Mouse (Mus musculus) neural tube, embryonic 11.5 days (tissue): Measurements from ENCODE around the gene 0610030E20Rik. TPM values are rescaled to one million over a fixed set of nuclear protein-coding genes. Genes with fewer than 3 reads are reported as not detected.

Experiments
- ATAC-seq: fragments of 200-750 bp; cut with Nextera tagmentation; 2 replicates; pipeline ENCODE4 v1.8.0; 2017; ENCODE audit warnings: moderate number of reproducible peaks, mild to moderate bottlenecking, moderate TSS enrichment, moderate library complexity; ENCODE audit not compliant: insufficient read depth, low FRiP score, low TSS enrichment
- DNase-seq: peaks from one replicate; pipeline ENCODE4 v3.0.0-alpha.2; 2015; ENCODE audit warnings: low spot score
- H3K27ac ChIP-seq: fragments of 300-500 bp; sonication (generic); 2 replicates; pipeline ENCODE4 v1.5.1; 2014; ENCODE audit warnings: low read depth, mild to moderate bottlenecking, low read length
- H3K27me3 ChIP-seq: fragments of 300-500 bp; sonication (generic); 2 replicates; pipeline ENCODE4 v1.6.1; 2014; ENCODE audit warnings: mild to moderate bottlenecking, low read length, mixed read lengths; ENCODE audit not compliant: control insufficient read depth, insufficient read depth
- H3K36me3 ChIP-seq: fragments of 300-500 bp; sonication (generic); 2 replicates; pipeline ENCODE4 v1.6.1; 2014; ENCODE audit warnings: mild to moderate bottlenecking, low read length, moderate library complexity, mixed read lengths; ENCODE audit not compliant: control insufficient read depth, insufficient read depth
- H3K4me1 ChIP-seq: fragments of 300-500 bp; sonication (generic); 2 replicates; pipeline ENCODE4 v1.6.1; 2014; ENCODE audit warnings: low read length, mixed read lengths; ENCODE audit not compliant: control insufficient read depth, insufficient read depth
- H3K4me2 ChIP-seq: fragments of 300-500 bp; sonication (generic); 2 replicates; pipeline ENCODE4 v1.6.1; 2014; ENCODE audit warnings: low read depth, mild to moderate bottlenecking, moderate library complexity
- H3K4me3 ChIP-seq: fragments of 300-500 bp; sonication (generic); 2 replicates; pipeline ENCODE4 v1.5.1; 2014; ENCODE audit warnings: low read depth, low read length
- H3K9ac ChIP-seq: fragments of 300-500 bp; sonication (generic); 2 replicates; pipeline ENCODE4 v1.6.1; 2014; ENCODE audit warnings: mild to moderate bottlenecking, low read length
- H3K9me3 ChIP-seq: fragments of 300-500 bp; sonication (generic); 2 replicates; pipeline ENCODE4 v1.6.1; 2016; ENCODE audit warnings: low read length; ENCODE audit not compliant: control insufficient read depth
- WGBS: fragments of 180-500 bp; shearing (Covaris S2); extraction: QIAGEN DNeasy Blood & Tissue Kit; methylation state at CpG from one replicate; pipeline ENCODE4 v1.1.7; 2014; 5-methylcytosine and 5-hydroxymethylcytosine counted together
- polyA plus RNA-seq: library from polyadenylated mRNA; unstranded; fragments of >200 nt; fragmentation: Nextera tagmentation; extraction: Ambion mirVana; gene quantifications from 2 replicates; pipeline ENCODE4 v1.2.1, GENCODE M21; 2014

0610030E20Rik gene
- polyA plus RNA-seq, 1 experiment from 2014 or later = 17.4 TPM

- no peaks in the 10 kb centered on the region for H3K9me3 ChIP-seq
- H3K9ac ChIP-seq = peak within 1 kb of the TSS; percentile 56
- no peak within 1 kb of the TSS for H3K27ac ChIP-seq
- H3K36me3 ChIP-seq = no peaks in the 10 kb centered on the region
- H3K4me2 ChIP-seq = peak within 1 kb of the TSS; percentile 61
- ATAC-seq (peak; percentile 38; the same call in 1 of the 2 replicates), DNase-seq (peak; percentile 64)
- peaks cover 15% of the 10 kb centered on the region; the same call in 1 of the 2 replicates for H3K27me3 ChIP-seq
- 3% methylated on average over 47 of the region's 49 CpGs for WGBS
- peaks cover 4% of the 10 kb centered on the region; the same call in 1 of the 2 replicates for H3K4me1 ChIP-seq
- H3K4me3 ChIP-seq = peak within 1 kb of the TSS; percentile 43
Measured at GRCm38 (mm10) chr6:72380131-72380770, 33.1 kb downstream of the 0610030E20Rik start, which contains the start of gene Vamp5. Gene Vamp5 (minus strand): TSS chr6:72380468.

GRCm38 (mm10) chr6:72382494-72382893 lies 35.4 kb downstream of the 0610030E20Rik start:
- WGBS = 84% methylated on average over 6 of the region's 6 CpGs

GRCm38 (mm10) chr6:72383142-72383820 lies 36.2 kb downstream of the 0610030E20Rik start:
- no peak for DNase-seq
- Histone ChIP-seq H3K4me3 (no peak overlapping the region), H3K4me2 (no peak overlapping the region), H3K4me1 (peaks cover 4% of the 10 kb centered on the region; the same call in 1 of the 2 replicates), H3K27me3 (peaks cover 15% of the 10 kb centered on the region; the same call in 1 of the 2 replicates), H3K27ac (no peak overlapping the region), H3K9me3 (no peaks in the 10 kb centered on the region), H3K9ac (no peak overlapping the region), H3K36me3 (no peaks in the 10 kb centered on the region)
- WGBS = 82% methylated on average over 6 of the region's 6 CpGs
- ATAC-seq = no peak

More at GRCm38 (mm10) chr6:72382494-72382893, 35.4 kb downstream of the 0610030E20Rik start:
- H3K9me3 ChIP-seq = no peaks in the 10 kb centered on the region
- DNase-seq = no peak
- no peak overlapping the region for H3K4me3 ChIP-seq
- H3K4me1 ChIP-seq = peaks cover 4% of the 10 kb centered on the region; the same call in 1 of the 2 replicates
- H3K4me2 ChIP-seq = no peak overlapping the region
- H3K9ac ChIP-seq = no peak overlapping the region
- ATAC-seq = no peak
- no peaks in the 10 kb centered on the region for H3K36me3 ChIP-seq
- peaks cover 15% of the 10 kb centered on the region; the same call in 1 of the 2 replicates for H3K27me3 ChIP-seq
- no peak overlapping the region for H3K27ac ChIP-seq

DNA sequence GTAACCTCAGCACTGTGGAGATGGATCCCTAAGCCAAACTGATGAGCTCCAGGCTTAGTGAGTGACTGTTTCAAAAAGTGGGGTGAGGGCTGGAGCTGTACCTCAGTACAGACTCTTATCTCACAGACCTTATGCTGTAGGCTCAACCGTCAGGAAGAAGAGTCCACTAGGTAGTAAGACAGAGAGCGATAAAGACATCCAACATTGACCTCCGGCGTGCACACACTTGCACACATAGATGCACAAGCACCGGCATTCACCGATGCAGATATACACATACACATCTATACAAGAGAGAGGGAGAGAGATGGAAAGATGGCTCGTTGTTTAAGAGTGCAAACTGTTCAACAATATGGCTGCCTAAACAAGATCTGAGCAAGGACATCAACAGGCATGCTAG lies 36.8 kb downstream of the 0610030E20Rik start:
- no peak for ATAC-seq
- DNase-seq = no peak
- Histone ChIP-seq H3K27me3 (peaks cover 13% of the 10 kb centered on the region; the same call in 1 of the 2 replicates), H3K9me3 (no peaks in the 10 kb centered on the region), H3K4me3 (no peak overlapping the region), H3K4me2 (no peak overlapping the region), H3K36me3 (no peaks in the 10 kb centered on the region), H3K4me1 (peaks cover 4% of the 10 kb centered on the region; the same call in 1 of the 2 replicates), H3K9ac (no peak overlapping the region), H3K27ac (no peak overlapping the region)
- 96% methylated on average over 7 of the region's 7 CpGs for WGBS

- Histone ChIP-seq H3K27me3 (peaks cover 9% of the 10 kb centered on the region; the same call in 1 of the 2 replicates), H3K9ac (no peak overlapping the region), H3K27ac (no peak overlapping the region), H3K9me3 (no peaks in the 10 kb centered on the region), H3K4me3 (no peak overlapping the region), H3K36me3 (no peaks in the 10 kb centered on the region), H3K4me2 (no peak overlapping the region), H3K4me1 (peaks cover 8% of the 10 kb centered on the region; the same call in 1 of the 2 replicates)
- 85% methylated on average over 4 of the region's 4 CpGs for WGBS
- no peak for ATAC-seq
- no peak for DNase-seq
Measured at GRCm38 (mm10) chr6:72385258-72385657, 38.1 kb downstream of the 0610030E20Rik start.

DNA sequence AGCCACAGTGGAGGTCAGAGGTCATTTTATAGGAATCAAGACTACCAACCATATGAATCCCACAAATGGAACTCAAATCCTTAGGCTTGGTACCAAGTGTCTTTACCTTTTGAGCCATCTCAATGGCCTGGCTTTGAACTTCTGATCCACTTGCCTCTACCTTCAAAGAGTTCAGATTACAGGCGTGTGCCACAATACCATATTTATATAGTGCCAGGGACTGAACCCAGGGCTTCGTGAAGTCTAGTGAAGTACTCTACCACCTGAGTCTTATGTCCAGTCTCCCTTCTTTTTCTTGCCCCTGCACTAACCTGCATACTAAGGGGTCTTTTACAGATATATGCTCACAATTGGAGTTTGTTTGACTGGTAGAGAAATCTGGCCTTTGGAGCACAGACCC lies 39.4 kb downstream of the 0610030E20Rik start:
- H3K4me1 ChIP-seq = peaks cover 5% of the 10 kb centered on the region; the same call in 1 of the 2 replicates
- WGBS = 89% methylated on average over 2 of the region's 2 CpGs
- H3K9me3 ChIP-seq = no peaks in the 10 kb centered on the region
- ATAC-seq (no peak), DNase-seq (no peak)
- no peak overlapping the region for H3K4me3 ChIP-seq
- no peak overlapping the region for H3K4me2 ChIP-seq
- H3K27me3 ChIP-seq = 0 out of 2 replicates have a peak, but pooled peaks cover 5% of the 10 kb centered on the region
- no peaks in the 10 kb centered on the region for H3K36me3 ChIP-seq
- H3K27ac ChIP-seq = no peak overlapping the region
- H3K9ac ChIP-seq = no peak overlapping the region

GRCm38 (mm10) chr6:72387816-72388215 lies 40.7 kb downstream of the 0610030E20Rik start:
- no peak for ATAC-seq
- Histone ChIP-seq H3K9ac (no peak overlapping the region), H3K36me3 (no peaks in the 10 kb centered on the region), H3K27ac (no peak overlapping the region), H3K9me3 (no peaks in the 10 kb centered on the region), H3K4me2 (no peak overlapping the region), H3K4me3 (no peak overlapping the region), H3K4me1 (peaks cover 5% of the 10 kb centered on the region; the same call in 1 of the 2 replicates), H3K27me3 (0 out of 2 replicates have a peak, but pooled peaks cover 5% of the 10 kb centered on the region)
- DNase-seq = no peak
- 79% methylated on average over 3 of the region's 3 CpGs for WGBS

GRCm38 (mm10) chr6:72388266-72388665 lies 41.1 kb downstream of the 0610030E20Rik start:
- H3K36me3 ChIP-seq = no peaks in the 10 kb centered on the region
- H3K9ac ChIP-seq = no peak overlapping the region
- no peak overlapping the region for H3K4me3 ChIP-seq
- peaks cover 5% of the 10 kb centered on the region; the same call in 1 of the 2 replicates for H3K4me1 ChIP-seq
- ATAC-seq (no peak), DNase-seq (no peak)
- no peak overlapping the region for H3K27ac ChIP-seq
- no peaks in the 10 kb centered on the region for H3K9me3 ChIP-seq
- 0 out of 2 replicates have a peak, but pooled peaks cover 5% of the 10 kb centered on the region for H3K27me3 ChIP-seq
- 67% methylated on average over 10 of the region's 10 CpGs for WGBS
- H3K4me2 ChIP-seq = no peak overlapping the region
